Mouse (Mus musculus): Measurements from ENCODE around the gene Nabp1. TPM values are rescaled to one million over a fixed set of nuclear protein-coding genes. Genes with fewer than 3 reads are reported as not detected.

Nabp1 gene
- polyA plus RNA-seq, 1 experiment, result 7.1 TPM

GRCm38 (mm10) chr1:51480386-51480785, 2.2 kb upstream of the Nabp1 start:
- TF ChIP-seq CTCF (IDR thresholded peaks at IDR 0.05; ENCODE audit: borderline replicate concordance, extremely low read depth, insufficient read depth, insufficient read length) (no peak), POLR2A (IDR thresholded peaks at IDR 0.05; ENCODE audit: borderline replicate concordance, extremely low read depth, insufficient read depth, insufficient read length, poor library complexity, severe bottlenecking) (no peak)
- DNase-seq (ENCODE audit: low read depth), result no peak

DNA sequence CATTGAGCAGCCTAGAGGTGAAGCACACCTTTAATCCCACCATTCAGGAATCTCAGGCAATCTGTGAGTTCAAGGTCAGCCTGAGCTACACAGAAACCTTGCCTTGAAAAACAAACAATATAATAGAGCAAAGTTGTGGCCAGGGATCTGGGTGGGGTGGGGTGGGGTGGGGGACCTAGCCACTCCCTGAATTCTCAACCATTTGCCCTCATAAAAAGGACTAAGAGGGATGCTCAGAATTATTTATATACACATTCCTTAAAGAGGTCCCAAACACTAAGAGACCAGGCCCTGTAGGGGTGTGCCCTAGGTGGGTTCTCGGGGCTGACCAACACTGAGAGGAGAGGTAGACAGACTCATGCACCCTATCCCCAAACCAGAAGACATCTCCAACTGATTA, 1.5 kb upstream of the Nabp1 start:
- no peak for DNase-seq (ENCODE audit: low read depth)
- TF ChIP-seq POLR2A (IDR thresholded peaks at IDR 0.05; ENCODE audit: borderline replicate concordance, extremely low read depth, insufficient read depth, insufficient read length, poor library complexity, severe bottlenecking) (no peak), CTCF (IDR thresholded peaks at IDR 0.05; ENCODE audit: borderline replicate concordance, extremely low read depth, insufficient read depth, insufficient read length) (no peak)

DNA sequence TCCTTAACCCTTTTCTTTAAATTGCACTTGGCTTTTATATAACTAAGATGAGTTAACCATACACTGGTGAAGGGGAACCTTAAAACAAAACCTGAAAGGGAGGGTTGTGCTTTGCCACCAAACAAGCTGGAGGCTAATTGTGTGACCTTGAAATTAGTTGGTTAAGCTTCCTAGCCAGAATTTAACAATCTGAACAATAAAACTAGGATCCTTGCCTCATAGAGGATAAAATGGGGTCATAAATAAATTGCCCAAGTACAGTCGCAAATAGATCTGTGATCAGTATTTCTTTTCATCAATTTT, 753 bp upstream of the Nabp1 start:
- DNase-seq (ENCODE audit: low read depth), result no peak
- no peak for TF ChIP-seq CTCF (IDR thresholded peaks at IDR 0.05; ENCODE audit: borderline replicate concordance, extremely low read depth, insufficient read depth, insufficient read length)
- TF ChIP-seq POLR2A (IDR thresholded peaks at IDR 0.05; ENCODE audit: borderline replicate concordance, extremely low read depth, insufficient read depth, insufficient read length, poor library complexity, severe bottlenecking), result no peak

GRCm38 (mm10) chr1:51477656-51478081, 556 bp downstream of the Nabp1 start:
- TF ChIP-seq CTCF (IDR thresholded peaks at IDR 0.05; ENCODE audit: borderline replicate concordance, extremely low read depth, insufficient read depth, insufficient read length) (no peak), POLR2A (IDR thresholded peaks at IDR 0.05; ENCODE audit: borderline replicate concordance, extremely low read depth, insufficient read depth, insufficient read length, poor library complexity, severe bottlenecking) (no peak)
- DNase-seq (ENCODE audit: low read depth), result peak; percentile 32

- no peak for DNase-seq (ENCODE audit: low read depth)
- TF ChIP-seq CTCF (IDR thresholded peaks at IDR 0.05; ENCODE audit: borderline replicate concordance, extremely low read depth, insufficient read depth, insufficient read length) (no peak), POLR2A (IDR thresholded peaks at IDR 0.05; ENCODE audit: borderline replicate concordance, extremely low read depth, insufficient read depth, insufficient read length, poor library complexity, severe bottlenecking) (no peak)
These were observed 1.8 kb downstream of the Nabp1 start for GRCm38 (mm10) chr1:51476405-51476804.

DNA sequence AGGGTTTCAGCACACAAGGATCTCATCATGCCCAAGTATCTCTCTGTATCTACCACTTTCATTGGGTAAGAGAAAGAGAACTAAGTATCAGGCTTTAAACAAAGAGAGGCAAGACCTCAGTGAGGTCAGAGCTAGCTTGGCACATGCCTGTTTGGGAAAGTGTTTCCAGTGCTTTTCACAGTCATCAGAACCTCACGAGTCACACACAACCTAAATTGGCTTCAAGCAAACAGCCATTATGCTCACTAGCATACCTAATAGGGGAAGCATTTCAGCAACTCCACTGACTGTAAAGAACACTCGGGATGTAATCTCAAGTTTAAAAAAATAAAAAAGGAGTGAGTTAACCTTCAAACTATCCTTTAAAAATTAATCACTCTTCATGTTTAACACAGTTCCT, 10.1 kb downstream of the Nabp1 start:
- DNase-seq (ENCODE audit: low read depth), result no peak
- TF ChIP-seq CTCF (IDR thresholded peaks at IDR 0.05; ENCODE audit: borderline replicate concordance, extremely low read depth, insufficient read depth, insufficient read length) (no peak), POLR2A (IDR thresholded peaks at IDR 0.05; ENCODE audit: borderline replicate concordance, extremely low read depth, insufficient read depth, insufficient read length, poor library complexity, severe bottlenecking) (no peak)

DNA sequence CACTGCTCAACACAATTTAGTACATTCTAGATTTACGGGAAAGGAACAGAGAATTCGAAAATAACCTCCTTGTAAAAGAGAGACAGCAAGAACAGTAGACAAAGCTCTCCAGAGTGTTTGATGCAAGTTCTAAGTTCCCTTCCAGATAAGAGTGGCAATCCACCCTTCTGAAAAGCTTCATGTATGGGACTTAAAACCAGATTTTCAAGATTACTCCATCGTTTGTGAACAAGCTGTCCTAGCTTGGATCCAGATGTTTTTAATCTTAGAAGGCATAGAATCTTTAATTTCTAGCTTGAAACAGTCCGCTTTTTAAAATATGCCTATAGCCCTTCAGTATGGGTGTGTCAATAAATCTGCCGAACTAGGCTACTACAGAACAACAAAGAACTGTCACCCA, 11.0 kb downstream of the Nabp1 start:
- DNase-seq (ENCODE audit: low read depth), result no peak
- TF ChIP-seq POLR2A (IDR thresholded peaks at IDR 0.05; ENCODE audit: borderline replicate concordance, extremely low read depth, insufficient read depth, insufficient read length, poor library complexity, severe bottlenecking), result no peak
- no peak for TF ChIP-seq CTCF (IDR thresholded peaks at IDR 0.05; ENCODE audit: borderline replicate concordance, extremely low read depth, insufficient read depth, insufficient read length)

DNA sequence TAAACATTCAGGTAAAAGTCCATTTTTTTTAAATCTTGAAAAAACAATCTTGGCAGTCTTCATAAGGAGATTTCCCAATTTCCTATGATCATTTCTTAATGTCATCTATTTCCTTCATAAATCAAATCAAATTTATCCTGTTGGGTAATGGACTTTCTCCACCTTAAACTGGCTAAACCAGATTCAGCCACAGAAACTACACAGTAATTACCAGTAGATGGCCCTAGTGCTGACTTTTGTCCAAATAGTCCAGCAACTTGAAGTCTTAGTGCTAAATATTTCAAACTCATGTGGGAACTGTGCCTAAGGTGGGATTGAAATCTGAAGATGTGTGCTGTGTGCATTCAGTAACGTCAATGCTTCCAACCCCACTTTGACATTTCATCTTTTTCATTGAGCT, 11.8 kb downstream of the Nabp1 start:
- TF ChIP-seq POLR2A (IDR thresholded peaks at IDR 0.05; ENCODE audit: borderline replicate concordance, extremely low read depth, insufficient read depth, insufficient read length, poor library complexity, severe bottlenecking) (no peak), CTCF (IDR thresholded peaks at IDR 0.05; ENCODE audit: borderline replicate concordance, extremely low read depth, insufficient read depth, insufficient read length) (peak; percentile 19; the same call in 1 of the 2 replicates)
- peak; percentile 41 for DNase-seq (ENCODE audit: low read depth)

GRCm38 (mm10) chr1:51465285-51465684, 12.9 kb downstream of the Nabp1 start:
- DNase-seq (ENCODE audit: low read depth), result no peak
- TF ChIP-seq POLR2A (IDR thresholded peaks at IDR 0.05; ENCODE audit: borderline replicate concordance, extremely low read depth, insufficient read depth, insufficient read length, poor library complexity, severe bottlenecking), result no peak
- TF ChIP-seq CTCF (IDR thresholded peaks at IDR 0.05; ENCODE audit: borderline replicate concordance, extremely low read depth, insufficient read depth, insufficient read length), result no peak

DNA sequence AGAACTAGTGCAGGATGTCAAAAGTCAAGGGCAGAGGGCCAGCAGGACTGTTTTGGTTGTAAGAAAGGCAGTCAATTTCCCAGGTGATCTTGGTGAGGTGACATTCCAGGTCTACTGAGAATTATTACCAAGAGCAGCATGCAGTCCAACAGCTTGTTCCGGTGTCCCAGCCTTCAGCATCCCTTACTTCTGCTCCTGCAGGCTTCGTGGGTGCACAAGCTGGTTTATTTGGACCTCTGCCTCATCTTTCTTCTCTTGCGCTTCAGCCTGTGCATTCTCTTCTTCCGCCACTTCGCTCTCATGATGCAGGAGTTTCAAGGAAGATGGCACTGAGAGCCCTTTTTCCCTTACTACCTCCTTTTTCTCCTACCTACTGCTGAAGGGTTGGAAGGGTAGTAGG, 15.2 kb downstream of the Nabp1 start:
- TF ChIP-seq POLR2A (IDR thresholded peaks at IDR 0.05; ENCODE audit: borderline replicate concordance, extremely low read depth, insufficient read depth, insufficient read length, poor library complexity, severe bottlenecking), result no peak
- TF ChIP-seq CTCF (IDR thresholded peaks at IDR 0.05; ENCODE audit: borderline replicate concordance, extremely low read depth, insufficient read depth, insufficient read length), result no peak
- DNase-seq (ENCODE audit: low read depth), result no peak

DNA sequence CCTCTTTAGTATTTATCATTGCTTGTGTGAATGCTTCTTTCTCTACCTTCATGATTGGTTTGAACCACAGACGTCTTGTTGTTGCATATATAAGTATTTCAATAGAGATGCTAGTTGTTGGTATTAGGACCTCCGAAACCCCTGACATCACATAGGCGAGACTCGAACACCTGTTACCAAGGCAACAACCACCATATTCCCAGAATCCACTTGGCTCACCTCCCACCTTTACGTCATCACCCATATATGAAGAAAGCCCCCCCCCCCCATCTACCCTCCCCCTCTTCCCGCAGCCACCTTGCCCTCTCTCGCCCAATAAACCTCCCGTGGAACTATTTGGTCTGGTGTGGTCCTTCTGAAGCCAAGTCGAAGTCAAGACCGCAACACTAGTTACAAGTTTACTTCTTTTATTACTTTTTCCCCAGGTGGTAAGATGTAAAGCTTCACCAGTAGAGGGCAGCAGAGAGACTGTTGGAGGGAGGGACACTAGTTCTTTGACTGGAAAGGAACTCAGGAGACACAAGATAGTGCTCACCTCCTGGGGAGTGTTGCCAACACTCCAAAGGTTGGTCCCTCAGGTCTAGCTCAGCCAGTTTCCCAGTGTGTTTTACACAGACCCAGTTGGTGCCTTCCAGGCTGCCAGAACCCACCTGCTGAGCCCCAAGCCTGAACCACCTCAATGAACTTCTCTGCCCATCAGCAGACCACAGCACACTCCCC, 19.3 kb downstream of the Nabp1 start:
- DNase-seq (ENCODE audit: low read depth), result peak; percentile 74
- TF ChIP-seq POLR2A (IDR thresholded peaks at IDR 0.05; ENCODE audit: borderline replicate concordance, extremely low read depth, insufficient read depth, insufficient read length, poor library complexity, severe bottlenecking) (no peak), CTCF (IDR thresholded peaks at IDR 0.05; ENCODE audit: borderline replicate concordance, extremely low read depth, insufficient read depth, insufficient read length) (peak; percentile 58; the same call in 1 of the 2 replicates)

DNA sequence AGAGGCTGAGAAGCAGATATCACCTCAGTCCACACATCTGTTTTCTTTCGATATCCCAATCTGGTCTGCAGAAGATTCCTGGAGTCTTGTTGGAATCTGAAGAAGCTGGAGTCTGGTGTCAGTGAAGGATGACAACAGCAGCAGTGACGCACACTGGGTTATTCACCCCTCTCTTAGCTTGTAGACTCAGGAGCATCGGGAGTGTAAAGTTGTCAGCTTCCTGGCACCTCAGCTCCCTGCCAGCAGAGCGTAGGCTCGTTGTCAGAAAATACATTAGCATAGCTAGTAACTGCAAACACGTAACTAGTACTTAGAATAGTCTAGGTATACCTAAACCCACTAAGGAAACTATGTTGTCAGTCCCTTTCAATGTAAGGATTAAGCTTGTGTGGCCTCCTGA, 20.1 kb downstream of the Nabp1 start:
- no peak for TF ChIP-seq POLR2A (IDR thresholded peaks at IDR 0.05; ENCODE audit: borderline replicate concordance, extremely low read depth, insufficient read depth, insufficient read length, poor library complexity, severe bottlenecking)
- no peak for TF ChIP-seq CTCF (IDR thresholded peaks at IDR 0.05; ENCODE audit: borderline replicate concordance, extremely low read depth, insufficient read depth, insufficient read length)
- no peak for DNase-seq (ENCODE audit: low read depth)

Data from brain, embryonic 14.5 days (tissue).